Mouse (Mus musculus): ENCODE data around the gene Abhd14a.

DNA sequence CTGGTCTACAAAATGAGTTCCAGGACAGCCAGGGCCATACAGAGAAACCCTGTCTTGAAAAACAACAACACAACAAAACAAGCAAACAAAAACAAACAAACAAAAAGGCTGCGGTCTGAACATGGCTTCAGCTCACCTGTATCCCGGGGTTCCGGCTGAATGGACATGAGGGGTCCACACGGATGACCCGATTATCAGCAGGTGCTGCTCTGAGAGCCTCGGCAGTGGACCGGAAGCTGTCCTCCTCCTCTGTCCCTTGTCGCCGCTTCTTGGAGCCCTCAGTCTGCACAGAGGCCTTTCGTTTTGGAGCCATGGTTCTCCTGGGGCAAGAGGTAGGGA is 28.2 kb upstream of the Abhd14a start, which contains the start of gene Rrp9:
- TF ChIP-seq ZNF384 (IDR thresholded peaks at IDR 0.05; ENCODE audit: low read depth, low read length) (no peak), SIN3A (IDR thresholded peaks at IDR 0.05; ENCODE audit: low read length) (no peak), TBP (IDR thresholded peaks at IDR 0.05; ENCODE audit: low read depth, low read length) (no peak), CTCF (IDR thresholded peaks at IDR 0.05 in 2 of 3, conservative IDR thresholded peaks at IDR 0.05 in 1 of 3; ENCODE audit: control insufficient read depth in 1 of 3, insufficient read depth in 1 of 3, low read depth in 2 of 3, low read length in 3 of 3, poor library complexity in 1 of 3, severe bottlenecking in 1 of 3) (no peak), ZC3H11A (IDR thresholded peaks at IDR 0.05; ENCODE audit: low read depth, low read length) (no peak), HCFC1 (IDR thresholded peaks at IDR 0.05; ENCODE audit: low read depth, low read length) (no peak), MAZ (IDR thresholded peaks at IDR 0.05; ENCODE audit: low read depth, low read length) (no peak), NRF1 (IDR thresholded peaks at IDR 0.05; ENCODE audit: insufficient read depth, low read depth, low read length, poor library complexity, severe bottlenecking) (no peak), POLR2A (IDR thresholded peaks at IDR 0.05; ENCODE audit: control insufficient read depth in 1 of 2, insufficient read depth in 1 of 2, low read depth in 1 of 2, low read length in 2 of 2, poor library complexity in 1 of 2) (no peak), MAFK (IDR thresholded peaks at IDR 0.05; ENCODE audit: borderline replicate concordance, low read depth, low read length) (no peak)

All from MEL (cell line).